Mouse (Mus musculus) megakaryocyte, embryonic 14.5 days (primary cell): Measurements from ENCODE around the gene Fam47e.

Experiments
- FLI1 ChIP-seq: IDR thresholded peaks from 2 replicates; pipeline ENCODE4 v1.6.1; 2012; ENCODE audit warnings: low read length, inconsistent platforms, mixed read lengths
- GATA1 ChIP-seq: IDR thresholded peaks from 3 replicates; pipeline ENCODE4 v1.6.1; 2012; ENCODE audit warnings: mixed read lengths, low read length, inconsistent platforms, borderline replicate concordance

GRCm38 (mm10) chr5:92621883-92622282 is 67.0 kb downstream of the Fam47e start:
- TF ChIP-seq GATA1 (no peak), FLI1 (no peak)
